Mouse (Mus musculus): ENCODE measurements around the gene Fv1. TPM values are rescaled to one million over a fixed set of nuclear protein-coding genes. Genes with fewer than 3 reads are reported as not detected.

The Fv1 gene
- total RNA-seq, 1 experiment from 2014 or later = 25.1 TPM

Other genes starting within 250 kb of the Fv1 start
- 4.5 and 7.9 TPM in 2 replicates for gene Zfp979, start 226.5 kb upstream of the Fv1 start, total RNA-seq (2017)
- 0.05 TPM in 1 of 2 replicates, not detected in the other for gene Zfp534, start 166.4 kb upstream of the Fv1 start, total RNA-seq (2017)
- gene Zfp984, start 59.2 kb upstream of the Fv1 start, total RNA-seq (2017) = 40.0 and 50.5 TPM in 2 replicates
- gene Zfp933, start 20.6 kb upstream of the Fv1 start, total RNA-seq (2017) = 8.2 and 8.4 TPM in 2 replicates
- 23.4 and 50.9 TPM in 2 replicates for gene Miip, start 163 bp upstream of the Fv1 start, total RNA-seq (2017)
- gene Mfn2, start 35.7 kb downstream of the Fv1 start, total RNA-seq (2017) = 17.7 and 24.4 TPM in 2 replicates
- gene Plod1, start 67.8 kb downstream of the Fv1 start, total RNA-seq (2017) = 3.4 and 11.4 TPM in 2 replicates
- gene 2510039O18Rik, start 71.9 kb downstream of the Fv1 start, total RNA-seq (2017) = 30.4 and 34.6 TPM in 2 replicates
- gene Nppb, start 116.8 kb downstream of the Fv1 start, total RNA-seq (2017) = not detected in 2 replicates
- not detected in 2 replicates for gene Nppa, start 131.7 kb downstream of the Fv1 start, total RNA-seq (2017)
- gene Clcn6, start 169.8 kb downstream of the Fv1 start, total RNA-seq (2017) = 1.4 and 6.4 TPM in 2 replicates
- 5.9 and 8.6 TPM in 2 replicates for gene Mthfr, start 170.1 kb downstream of the Fv1 start, total RNA-seq (2017)
- gene Agtrap, start 219.1 kb downstream of the Fv1 start, total RNA-seq (2017) = 23.6 and 31.2 TPM in 2 replicates

Measured in common myeloid progenitor, adult 5-6 weeks (primary cell).